Mouse (Mus musculus) limb, embryonic 10.5 days (tissue): ENCODE results near the gene Itpk1. TPM values are rescaled to one million over a fixed set of nuclear protein-coding genes. Genes with fewer than 3 reads are reported as not detected.

ENCODE experiments used
- DNase-seq: peaks from one replicate; pipeline ENCODE4 v3.0.0-alpha.2; 2017; ENCODE audit warnings: low spot score
- H3K27ac ChIP-seq: fragments of 300-500 bp; sonication (generic); 2 replicates; pipeline ENCODE4 v1.5.1; 2016; ENCODE audit warnings: mild to moderate bottlenecking
- H3K27me3 ChIP-seq: fragments of 300-500 bp; sonication (generic); 2 replicates; pipeline ENCODE4 v1.6.1; 2016; ENCODE audit warnings: low read depth, mild to moderate bottlenecking; ENCODE audit not compliant: poor library complexity, severe bottlenecking
- H3K36me3 ChIP-seq: fragments of 300-500 bp; sonication (generic); 2 replicates; pipeline ENCODE4 v1.6.1; 2016; ENCODE audit warnings: mild to moderate bottlenecking, moderate library complexity
- H3K4me1 ChIP-seq: fragments of 300-500 bp; sonication (generic); 2 replicates; pipeline ENCODE4 v1.6.1; 2016
- H3K4me3 ChIP-seq: fragments of 300-500 bp; sonication (generic); 2 replicates; pipeline ENCODE4 v1.5.1; 2016; ENCODE audit warnings: mild to moderate bottlenecking, moderate library complexity
- H3K9me3 ChIP-seq: fragments of 300-500 bp; sonication (generic); replicated peaks from 2 replicates; pipeline ENCODE4 v1.6.1; 2016; ENCODE audit warnings: mild to moderate bottlenecking
- WGBS: fragments of 180-500 bp; shearing (Covaris S2); methylation state at CpG from one replicate; pipeline ENCODE4 v1.1.7; 2016; 5-methylcytosine and 5-hydroxymethylcytosine counted together
- polyA plus RNA-seq: library from polyadenylated mRNA; unstranded; fragments of >200 nt; fragmentation: Nextera tagmentation; extraction: Ambion mirVana; gene quantifications from 2 replicates; pipeline ENCODE4 v1.2.1, GENCODE M21; 2016

Gene Itpk1
- polyA plus RNA-seq, 1 experiment from 2014 or later: 9.7 TPM

DNA sequence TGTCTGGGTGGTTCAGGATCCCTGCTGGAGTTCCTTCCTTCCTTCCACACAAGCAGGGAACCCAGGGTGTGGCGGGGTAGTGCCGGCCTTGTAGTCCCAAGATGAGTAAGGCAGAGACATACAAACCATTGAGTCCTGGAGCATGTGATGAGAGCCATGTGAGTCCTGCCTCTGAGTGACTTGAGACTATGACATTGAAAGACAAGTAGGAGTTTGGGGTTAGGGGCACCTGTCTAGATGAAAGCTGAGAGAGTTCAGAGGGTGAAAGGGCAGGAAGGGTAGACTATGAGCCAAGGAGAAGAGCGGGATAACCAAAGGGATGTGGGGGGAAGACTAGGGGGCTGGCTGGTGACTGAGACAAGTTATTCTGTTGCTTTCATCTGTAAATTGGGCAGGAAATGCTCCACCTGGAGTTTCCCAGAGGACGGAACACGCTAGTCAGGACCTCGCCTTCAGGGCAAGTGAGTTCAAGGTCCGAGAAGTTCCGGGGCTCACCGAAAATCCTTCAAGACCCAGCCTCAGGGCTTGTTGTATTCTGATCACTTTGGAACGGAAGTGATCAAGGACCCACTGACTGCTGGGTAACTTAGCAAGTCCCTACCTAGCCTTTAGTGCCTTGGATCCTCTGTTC lies 2.2 kb upstream of the Itpk1 start:
- H3K4me3 ChIP-seq: no peak overlapping the region
- H3K36me3 ChIP-seq: no peaks in the 10 kb centered on the region
- H3K4me1 ChIP-seq: peaks cover 48% of the 10 kb centered on the region
- no peak overlapping the region for H3K27ac ChIP-seq
- no peak for DNase-seq
- no peaks in the 10 kb centered on the region for H3K9me3 ChIP-seq
- peaks cover 19% of the 10 kb centered on the region; the same call in 1 of the 2 replicates for H3K27me3 ChIP-seq
- 82% methylated on average over 10 of the region's 10 CpGs for WGBS

DNA sequence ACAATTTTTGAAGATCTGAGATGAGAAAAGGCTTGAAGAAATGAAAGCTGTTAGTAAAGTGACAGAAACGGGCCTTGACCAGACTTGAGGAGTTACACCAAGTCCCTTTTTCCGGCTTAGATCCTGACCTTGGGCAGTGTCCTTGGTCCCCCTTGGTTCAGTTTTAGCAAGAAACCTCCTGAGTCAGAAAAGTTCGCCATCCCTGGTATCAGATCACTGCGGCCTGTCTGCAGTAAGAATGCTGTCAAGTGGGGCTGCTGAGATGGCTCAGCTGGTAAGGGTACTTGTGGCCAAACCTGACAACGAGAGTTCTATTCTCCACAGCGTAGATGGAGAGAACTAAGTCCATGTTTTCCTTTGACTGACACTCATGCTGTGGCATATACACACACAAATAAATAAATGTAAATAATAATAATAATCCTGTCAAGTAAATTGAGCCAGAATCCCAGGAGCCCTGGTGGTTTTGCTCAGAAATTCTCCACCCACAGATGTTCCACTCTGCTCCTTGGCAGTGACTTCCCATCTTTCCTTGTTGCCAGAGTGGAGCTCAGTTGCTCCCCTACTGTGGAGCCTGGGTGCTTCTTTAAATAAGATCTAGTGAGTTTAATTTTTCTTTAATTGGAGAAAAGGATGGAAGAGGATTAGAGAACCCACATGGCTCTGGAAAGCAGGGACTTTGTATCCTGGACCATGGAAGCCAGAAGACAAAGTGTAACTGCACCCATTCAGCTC lies 1.3 kb upstream of the Itpk1 start:
- Histone ChIP-seq H3K4me1 (peaks cover 45% of the 10 kb centered on the region), H3K4me3 (peak overlapping the region; percentile 80; the same call in 1 of the 2 replicates), H3K27ac (no peak overlapping the region), H3K36me3 (no peaks in the 10 kb centered on the region), H3K9me3 (no peaks in the 10 kb centered on the region), H3K27me3 (peaks cover 19% of the 10 kb centered on the region; the same call in 1 of the 2 replicates)
- 84% methylated on average over 6 of the region's 6 CpGs for whole genome bisulfite sequencing
- DNase-seq: no peak

DNA sequence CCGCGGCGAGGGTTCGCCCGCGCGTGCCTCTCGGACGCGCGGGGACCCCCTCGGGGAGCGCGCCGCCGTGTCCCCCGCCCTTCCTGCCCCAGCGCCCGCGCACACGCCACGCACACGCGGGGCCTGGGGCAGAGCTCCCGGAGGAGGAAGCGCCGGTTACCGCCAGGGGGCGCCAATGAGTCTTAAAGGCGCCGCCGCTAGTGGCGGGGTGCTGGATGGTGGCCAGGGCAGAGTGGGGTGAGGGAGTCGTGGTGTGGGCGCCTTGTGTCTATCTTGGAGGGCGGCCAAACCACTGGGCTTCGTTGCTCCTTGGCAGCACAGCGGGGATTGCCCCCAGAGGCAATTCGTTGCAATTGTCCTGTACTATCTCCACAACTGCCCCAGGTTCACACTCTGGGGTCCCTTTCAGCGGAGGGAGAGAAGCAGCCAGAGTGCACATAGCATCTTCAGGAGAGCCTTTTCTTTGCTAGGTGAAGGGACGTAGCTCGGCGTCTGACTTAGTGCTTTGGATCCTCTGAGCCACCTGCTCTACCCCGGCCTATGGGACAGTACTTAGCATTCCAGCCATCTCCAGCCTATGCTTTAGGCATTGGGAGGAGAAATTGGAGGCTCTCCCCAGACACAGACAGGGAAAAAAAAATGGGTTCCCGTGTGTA lies 614 bp upstream of the Itpk1 start:
- peak overlapping the region; percentile 90 for H3K27ac ChIP-seq
- H3K4me3 ChIP-seq: peak overlapping the region; percentile 80
- WGBS: 2% methylated on average over 45 of the region's 45 CpGs
- H3K4me1 ChIP-seq: peaks cover 45% of the 10 kb centered on the region
- peaks cover 19% of the 10 kb centered on the region; the same call in 1 of the 2 replicates for H3K27me3 ChIP-seq
- peak; percentile 92 for DNase-seq
- no peaks in the 10 kb centered on the region for H3K9me3 ChIP-seq
- no peaks in the 10 kb centered on the region for H3K36me3 ChIP-seq

DNA sequence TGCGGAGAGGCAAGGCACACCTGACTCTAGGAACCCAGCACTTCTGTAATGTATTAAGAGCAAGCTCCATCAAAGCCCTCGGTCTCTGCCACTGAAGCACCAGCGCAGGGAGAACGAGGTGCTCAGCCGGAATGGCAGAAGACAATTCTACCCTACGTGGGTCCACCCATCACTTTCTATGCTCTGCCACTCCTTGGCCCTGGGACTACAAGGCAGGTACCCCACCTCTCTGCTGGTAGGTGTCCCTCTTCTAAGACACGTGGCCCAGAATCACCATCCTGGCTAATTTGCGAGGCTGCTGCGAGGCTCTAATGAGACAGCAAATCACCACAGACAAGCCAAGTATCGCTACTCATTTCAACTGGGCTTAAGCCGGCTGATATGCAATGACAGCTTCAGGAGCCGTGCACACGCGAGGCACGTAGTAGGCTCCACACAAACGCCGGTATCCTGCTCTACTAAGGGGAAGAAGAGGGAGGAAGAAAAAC lies 765 bp downstream of the Itpk1 start:
- Histone ChIP-seq H3K4me3 (peak overlapping the region; percentile 80), H3K27ac (peak overlapping the region; percentile 90), H3K4me1 (peaks cover 58% of the 10 kb centered on the region), H3K36me3 (no peaks in the 10 kb centered on the region), H3K9me3 (no peaks in the 10 kb centered on the region), H3K27me3 (peaks cover 19% of the 10 kb centered on the region; the same call in 1 of the 2 replicates)
- 4% methylated on average over 17 of the region's 17 CpGs for WGBS
- peak; percentile 47 for DNase-seq

- Histone ChIP-seq H3K36me3 (no peaks in the 10 kb centered on the region), H3K27me3 (peaks cover 19% of the 10 kb centered on the region; the same call in 1 of the 2 replicates), H3K9me3 (no peaks in the 10 kb centered on the region), H3K27ac (peak overlapping the region; percentile 75; the same call in 1 of the 2 replicates), H3K4me3 (peak overlapping the region; percentile 80), H3K4me1 (peaks cover 63% of the 10 kb centered on the region)
- 60% methylated on average over 6 of the region's 6 CpGs for WGBS
- no peak for DNase-seq
Observed at GRCm38 (mm10) chr12:102703441-102703840, 1.3 kb downstream of the Itpk1 start.

DNA sequence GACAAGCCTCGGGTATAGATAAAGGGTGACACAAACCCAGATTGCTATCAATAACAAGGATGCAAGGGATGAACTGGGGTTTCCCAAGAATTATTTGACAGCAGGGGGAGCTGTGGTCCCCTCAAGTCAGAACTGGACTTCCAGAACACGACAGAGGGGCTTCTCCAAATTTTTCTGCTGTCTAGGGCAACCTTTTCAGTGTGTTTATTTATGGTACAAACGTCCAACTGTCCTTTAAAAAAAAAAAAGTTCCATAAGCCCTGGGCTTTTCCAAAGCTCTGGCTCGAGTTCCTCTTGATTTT lies 1.7 kb downstream of the Itpk1 start:
- H3K4me1 ChIP-seq: peaks cover 67% of the 10 kb centered on the region

DNA sequence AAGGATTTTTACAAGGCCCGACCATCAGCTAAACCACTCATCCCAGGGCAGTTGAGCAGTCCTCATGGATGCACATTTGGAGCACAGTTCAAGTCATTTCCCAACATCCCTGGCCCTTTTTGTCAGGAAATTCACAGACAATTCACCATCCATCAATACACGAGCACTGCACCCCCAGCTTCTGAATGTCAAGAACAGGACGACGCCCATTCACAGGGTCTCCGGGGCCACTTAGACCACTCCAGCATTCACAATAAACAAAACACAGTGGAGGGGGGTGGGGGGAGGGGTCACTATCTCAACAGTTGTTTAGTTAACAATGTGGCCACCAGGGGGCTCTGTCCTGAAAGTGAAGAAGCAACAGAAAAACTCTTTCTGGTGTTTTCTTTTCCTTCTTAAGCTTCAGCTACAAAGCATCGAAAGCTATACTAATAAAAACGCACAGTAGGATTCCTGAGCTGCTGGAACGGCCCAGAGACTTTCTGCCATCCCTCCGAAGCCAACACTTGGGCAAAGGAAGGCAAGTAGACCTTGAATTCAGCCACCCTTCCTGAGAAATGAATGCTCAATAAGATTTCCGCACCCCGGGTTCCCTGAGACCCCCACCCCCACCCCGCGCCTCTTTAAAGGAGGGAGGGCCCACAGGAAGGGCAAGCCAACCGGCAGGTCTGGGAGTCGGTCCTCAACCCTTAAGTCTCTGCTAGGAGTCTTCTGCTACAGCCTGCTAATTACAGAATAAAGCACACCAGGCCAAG lies 2.2 kb downstream of the Itpk1 start:
- H3K27me3 ChIP-seq: peaks cover 15% of the 10 kb centered on the region; the same call in 1 of the 2 replicates
- DNase-seq: peak; percentile 86
- peak overlapping the region; percentile 80 for H3K4me3 ChIP-seq
- peaks cover 73% of the 10 kb centered on the region for H3K4me1 ChIP-seq
- peak overlapping the region; percentile 75 for H3K27ac ChIP-seq
- no peaks in the 10 kb centered on the region for H3K9me3 ChIP-seq
- H3K36me3 ChIP-seq: no peaks in the 10 kb centered on the region
- 10% methylated on average over 15 of the region's 15 CpGs for WGBS

More for the DNA sequence above, 1.7 kb downstream of the Itpk1 start:
- WGBS: 10% methylated on average over 4 of the region's 4 CpGs
- Histone ChIP-seq H3K9me3 (no peaks in the 10 kb centered on the region), H3K4me3 (peak overlapping the region; percentile 80), H3K27me3 (peaks cover 19% of the 10 kb centered on the region; the same call in 1 of the 2 replicates), H3K27ac (peak overlapping the region; percentile 75), H3K36me3 (no peaks in the 10 kb centered on the region)
- no peak for DNase-seq

- Histone ChIP-seq H3K36me3 (no peaks in the 10 kb centered on the region), H3K4me1 (peaks cover 80% of the 10 kb centered on the region), H3K4me3 (no peak overlapping the region), H3K9me3 (no peaks in the 10 kb centered on the region), H3K27ac (no peak overlapping the region), H3K27me3 (peaks cover 14% of the 10 kb centered on the region; the same call in 1 of the 2 replicates)
- no peak for DNase-seq
- 86% methylated on average over 5 of the region's 5 CpGs for WGBS
Observed at GRCm38 (mm10) chr12:102701691-102702207, 3.0 kb downstream of the Itpk1 start.

DNA sequence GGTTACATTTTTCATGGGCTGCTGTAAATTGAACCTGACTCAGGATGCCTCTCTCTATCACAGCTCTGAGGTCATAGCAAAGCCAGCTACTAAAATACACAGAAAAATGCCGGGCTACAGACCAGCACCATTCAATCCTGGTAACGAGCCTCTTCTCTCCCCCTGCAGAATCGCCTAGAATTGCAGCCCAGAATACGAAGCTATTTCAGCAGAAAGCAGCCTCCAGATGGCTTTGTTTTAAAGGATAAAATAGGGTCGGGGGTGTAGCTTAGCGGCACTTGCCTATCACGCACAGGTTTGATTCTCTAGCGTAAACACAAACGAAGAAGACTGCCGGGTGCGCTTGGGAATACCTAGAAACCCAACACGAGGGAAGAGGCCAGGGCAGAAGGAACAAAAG lies 4.3 kb downstream of the Itpk1 start:
- WGBS: 59% methylated on average over 12 of the region's 12 CpGs
- Histone ChIP-seq H3K9me3 (no peaks in the 10 kb centered on the region), H3K36me3 (no peaks in the 10 kb centered on the region), H3K27me3 (0 out of 2 replicates have a peak, but pooled peaks cover 11% of the 10 kb centered on the region), H3K27ac (0 out of 2 replicates have a peak overlapping the region, but pooled peaks have one; percentile 79), H3K4me1 (peaks cover 83% of the 10 kb centered on the region), H3K4me3 (no peak overlapping the region)
- no peak for DNase-seq

DNA sequence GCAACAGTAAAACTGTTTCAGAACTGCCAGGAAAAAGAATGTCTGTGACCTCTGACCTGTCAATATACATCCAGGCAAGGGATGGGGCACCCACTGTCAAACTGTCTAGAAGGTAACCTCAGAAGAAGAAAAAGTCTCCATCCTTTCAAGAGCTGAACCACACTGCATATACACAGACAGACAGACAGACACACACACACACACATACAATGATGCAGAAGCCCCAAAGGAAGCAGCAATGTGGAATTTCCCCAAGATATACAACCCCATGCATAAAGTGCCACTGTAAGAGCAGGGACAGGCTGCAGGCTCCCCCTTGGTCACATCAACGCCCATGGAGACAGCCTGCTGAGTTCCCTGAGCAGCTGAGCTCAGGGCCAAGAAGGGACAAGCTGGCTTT lies 5.6 kb downstream of the Itpk1 start:
- peak overlapping the region; percentile 79; the same call in 1 of the 2 replicates for H3K27ac ChIP-seq

DNA sequence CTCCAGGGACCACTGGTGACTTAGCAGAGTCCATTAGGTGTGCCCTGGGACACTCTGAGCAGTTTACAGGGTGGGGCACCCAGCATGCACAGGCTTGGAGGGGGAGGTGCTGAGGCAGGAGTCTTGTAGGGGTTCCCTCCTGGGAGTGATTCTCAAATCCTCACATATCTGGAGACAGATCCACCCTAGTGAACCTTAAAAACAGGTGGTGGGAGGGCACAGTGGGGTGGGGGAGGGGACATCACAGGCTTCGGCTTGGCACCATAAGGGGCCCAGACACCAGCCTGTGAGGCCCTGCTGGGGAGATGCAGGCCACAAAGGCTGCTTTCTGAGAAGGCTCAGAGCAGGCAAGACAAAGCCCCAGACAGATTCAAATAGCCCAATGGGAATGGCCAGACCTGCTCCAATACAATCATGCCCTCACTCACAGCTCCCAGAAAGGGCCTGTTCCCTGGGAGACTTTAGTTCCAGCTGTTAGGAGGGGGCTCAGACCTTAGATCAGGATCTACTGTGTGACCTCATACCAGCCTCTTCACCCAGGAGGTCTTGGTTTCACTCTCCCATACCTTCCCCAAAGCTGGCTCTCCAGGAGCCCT lies 6.5 kb downstream of the Itpk1 start:
- H3K4me3 ChIP-seq: no peak overlapping the region
- H3K27me3 ChIP-seq: 0 out of 2 replicates have a peak, but pooled peaks cover under 1% of the 10 kb centered on the region
- DNase-seq: no peak
- WGBS: 25% methylated on average over 1 of the region's 1 CpGs
- H3K36me3 ChIP-seq: no peaks in the 10 kb centered on the region
- peaks cover 68% of the 10 kb centered on the region for H3K4me1 ChIP-seq
- H3K9me3 ChIP-seq: no peaks in the 10 kb centered on the region
- peak overlapping the region; percentile 79 for H3K27ac ChIP-seq

More for the DNA sequence above, 5.6 kb downstream of the Itpk1 start:
- Histone ChIP-seq H3K36me3 (no peaks in the 10 kb centered on the region), H3K27me3 (0 out of 2 replicates have a peak, but pooled peaks cover 9% of the 10 kb centered on the region), H3K9me3 (no peaks in the 10 kb centered on the region), H3K4me3 (no peak overlapping the region), H3K4me1 (peaks cover 78% of the 10 kb centered on the region)
- DNase-seq: no peak
- WGBS: 36% methylated on average over 1 of the region's 1 CpGs

- DNase-seq: no peak
- Histone ChIP-seq H3K4me1 (peaks cover 60% of the 10 kb centered on the region), H3K36me3 (no peaks in the 10 kb centered on the region), H3K4me3 (no peak overlapping the region), H3K9me3 (no peaks in the 10 kb centered on the region), H3K27ac (peak overlapping the region; percentile 79), H3K27me3 (no peaks in the 10 kb centered on the region)
- 78% methylated on average over 7 of the region's 7 CpGs for WGBS
Observed at GRCm38 (mm10) chr12:102697381-102697780, 7.3 kb downstream of the Itpk1 start.
